Mouse (Mus musculus): ENCODE data around the gene Vps29. TPM values are rescaled to one million over a fixed set of nuclear protein-coding genes. Genes with fewer than 3 reads are reported as not detected.

Vps29 gene
- polyA plus RNA-seq, 2 experiments: 106 to 212 TPM

DNA sequence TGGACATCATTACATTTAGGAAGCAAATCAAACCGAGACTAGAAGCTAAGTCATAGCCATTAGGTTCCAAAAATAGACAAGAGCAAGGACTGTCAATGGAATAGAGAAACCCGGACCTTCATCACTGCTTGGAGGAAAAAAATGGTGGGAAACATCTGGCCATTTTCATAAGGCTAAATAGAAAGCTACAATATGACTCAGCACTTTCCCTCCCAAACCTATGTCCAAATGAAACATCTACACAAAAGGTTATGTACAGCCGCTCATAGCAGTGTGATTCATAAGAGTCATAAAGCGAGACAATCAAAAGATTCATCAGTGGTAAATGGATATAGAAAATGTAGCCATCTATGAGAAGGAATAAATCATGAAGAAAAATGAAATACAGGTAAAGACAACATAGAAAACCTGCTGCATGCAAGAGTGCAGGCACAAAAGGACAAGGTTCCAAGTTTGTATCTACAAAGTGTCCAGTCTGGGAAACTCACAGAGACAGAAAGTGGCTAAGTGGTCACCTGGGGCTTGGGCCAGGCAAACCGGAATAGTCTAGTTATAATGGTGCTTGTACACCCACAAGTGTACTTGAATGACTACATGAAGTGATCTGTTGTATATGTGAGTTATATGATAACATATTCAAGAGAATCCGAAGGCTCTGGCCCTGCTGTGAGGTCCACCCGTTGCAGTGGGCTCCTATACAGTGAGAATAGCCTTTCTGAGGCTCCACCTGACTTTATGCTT lies 17.4 kb upstream of the Vps29 start:
- TF ChIP-seq POLR2A (IDR thresholded peaks at IDR 0.05; ENCODE audit: borderline replicate concordance, extremely low read depth, insufficient read depth, insufficient read length): no peak
- Histone ChIP-seq H3K27ac (replicated peaks; ENCODE audit: low read depth, low read length) (no peak overlapping the region), H3K4me1 (ENCODE audit: control insufficient read depth, insufficient read depth, low read length) (no peaks in the 10 kb centered on the region), H3K27me3 (ENCODE audit: control insufficient read depth, insufficient read depth, low read length) (no peaks in the 10 kb centered on the region), H3K4me2 (replicated peaks; ENCODE audit: low read depth, low read length, severe bottlenecking) (no peak overlapping the region), H3K9ac (ENCODE audit: low read depth, low read length, severe bottlenecking) (no peak overlapping the region), H3K9me3 (ENCODE audit: control insufficient read depth, low read length) (no peaks in the 10 kb centered on the region), H3K36me3 (ENCODE audit: control insufficient read depth, insufficient read depth, low read length) (0 out of 2 replicates have a peak, but pooled peaks cover 2% of the 10 kb centered on the region), H3K4me3 (replicated peaks; ENCODE audit: low read length) (no peak overlapping the region)
- ATAC-seq (ENCODE audit: low FRiP score, low read depth): no peak
- DNase-seq (ENCODE audit: low spot score): no peak
- WGBS: 90% methylated on average over 7 of the region's 7 CpGs

DNA sequence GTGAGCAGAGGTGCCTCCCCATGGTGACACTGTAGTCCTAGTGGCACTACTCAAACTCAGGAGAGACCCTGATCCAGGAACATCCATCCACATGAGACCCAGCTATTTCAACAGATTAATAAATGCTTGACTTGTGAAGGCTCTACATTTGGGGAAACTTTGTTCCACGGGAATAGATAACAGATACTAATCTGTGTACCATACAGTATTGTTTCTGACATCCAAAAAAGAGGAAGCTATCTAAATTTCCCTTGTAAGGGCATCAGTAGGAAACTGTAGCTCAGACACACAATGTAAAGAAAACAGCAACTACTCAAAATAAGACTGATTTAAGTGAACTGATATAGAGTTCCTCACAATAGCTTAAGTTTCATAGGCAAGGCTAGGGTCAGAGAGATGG lies 11.3 kb upstream of the Vps29 start:
- Histone ChIP-seq H3K9me3 (ENCODE audit: control insufficient read depth, low read length) (no peaks in the 10 kb centered on the region), H3K27ac (replicated peaks; ENCODE audit: low read depth, low read length) (no peak overlapping the region), H3K9ac (ENCODE audit: low read depth, low read length, severe bottlenecking) (no peak overlapping the region), H3K36me3 (ENCODE audit: control insufficient read depth, insufficient read depth, low read length) (no peaks in the 10 kb centered on the region), H3K4me2 (replicated peaks; ENCODE audit: low read depth, low read length, severe bottlenecking) (no peak overlapping the region), H3K4me3 (replicated peaks; ENCODE audit: low read length) (no peak overlapping the region), H3K4me1 (ENCODE audit: control insufficient read depth, insufficient read depth, low read length) (no peaks in the 10 kb centered on the region), H3K27me3 (ENCODE audit: control insufficient read depth, insufficient read depth, low read length) (no peaks in the 10 kb centered on the region)
- no peak for ATAC-seq (ENCODE audit: low FRiP score, low read depth)
- no peak for DNase-seq (ENCODE audit: low spot score)
- 69% methylated on average over 1 of the region's 1 CpGs for WGBS
- TF ChIP-seq POLR2A (IDR thresholded peaks at IDR 0.05; ENCODE audit: borderline replicate concordance, extremely low read depth, insufficient read depth, insufficient read length): no peak

DNA sequence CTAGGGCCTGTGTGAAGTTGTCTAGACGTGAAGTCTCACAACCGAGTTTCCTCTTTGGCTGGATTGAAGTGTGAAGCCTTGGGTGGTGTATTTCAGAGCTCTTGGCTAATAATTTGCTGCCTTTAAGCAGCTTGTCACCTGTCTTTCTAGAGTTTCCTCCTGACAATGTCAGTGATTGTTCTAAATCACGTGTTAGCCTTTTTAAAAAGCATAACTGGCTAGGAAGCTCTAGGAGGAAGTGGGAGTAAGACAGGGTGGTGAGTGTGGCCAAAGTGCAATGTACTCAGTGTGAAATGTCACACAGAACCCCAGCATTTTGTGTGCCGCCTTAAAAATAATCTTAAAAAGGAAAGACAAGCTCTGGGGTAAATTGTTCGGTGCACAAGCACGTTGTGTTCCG lies 10.4 kb upstream of the Vps29 start:
- Histone ChIP-seq H3K9ac (ENCODE audit: low read depth, low read length, severe bottlenecking) (no peak overlapping the region), H3K9me3 (ENCODE audit: control insufficient read depth, low read length) (no peaks in the 10 kb centered on the region), H3K4me2 (replicated peaks; ENCODE audit: low read depth, low read length, severe bottlenecking) (no peak overlapping the region), H3K27ac (replicated peaks; ENCODE audit: low read depth, low read length) (no peak overlapping the region), H3K4me1 (ENCODE audit: control insufficient read depth, insufficient read depth, low read length) (no peaks in the 10 kb centered on the region), H3K36me3 (ENCODE audit: control insufficient read depth, insufficient read depth, low read length) (no peaks in the 10 kb centered on the region), H3K27me3 (ENCODE audit: control insufficient read depth, insufficient read depth, low read length) (no peaks in the 10 kb centered on the region), H3K4me3 (replicated peaks; ENCODE audit: low read length) (no peak overlapping the region)
- no peak for ATAC-seq (ENCODE audit: low FRiP score, low read depth)
- WGBS: 58% methylated on average over 7 of the region's 7 CpGs
- no peak for TF ChIP-seq POLR2A (IDR thresholded peaks at IDR 0.05; ENCODE audit: borderline replicate concordance, extremely low read depth, insufficient read depth, insufficient read length)
- no peak for DNase-seq (ENCODE audit: low spot score)

DNA sequence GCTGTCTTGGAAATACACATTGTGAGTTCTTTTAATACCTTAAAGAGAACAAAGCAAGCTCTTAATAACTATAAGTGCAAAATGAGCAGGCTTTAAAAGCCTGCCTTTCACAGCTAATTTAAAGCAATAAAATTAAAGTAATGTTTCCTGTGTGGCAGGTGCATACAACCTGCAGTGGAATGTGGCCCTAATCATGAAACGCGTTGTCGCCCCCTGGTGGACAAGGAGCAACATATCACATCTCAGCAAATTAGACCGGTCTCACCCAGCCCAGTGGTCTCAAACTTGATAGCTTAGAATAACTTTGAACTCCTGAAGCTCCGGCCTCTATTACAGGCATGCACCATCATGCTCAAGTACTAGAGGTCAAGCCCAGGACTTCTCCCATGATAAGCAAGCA lies 9.9 kb upstream of the Vps29 start:
- Histone ChIP-seq H3K4me1 (ENCODE audit: control insufficient read depth, insufficient read depth, low read length) (no peaks in the 10 kb centered on the region), H3K27me3 (ENCODE audit: control insufficient read depth, insufficient read depth, low read length) (no peaks in the 10 kb centered on the region), H3K36me3 (ENCODE audit: control insufficient read depth, insufficient read depth, low read length) (no peaks in the 10 kb centered on the region), H3K9me3 (ENCODE audit: control insufficient read depth, low read length) (no peaks in the 10 kb centered on the region), H3K27ac (replicated peaks; ENCODE audit: low read depth, low read length) (no peak overlapping the region), H3K9ac (ENCODE audit: low read depth, low read length, severe bottlenecking) (no peak overlapping the region), H3K4me2 (replicated peaks; ENCODE audit: low read depth, low read length, severe bottlenecking) (no peak overlapping the region), H3K4me3 (replicated peaks; ENCODE audit: low read length) (no peak overlapping the region)
- 11% methylated on average over 5 of the region's 5 CpGs for WGBS
- ATAC-seq (ENCODE audit: low FRiP score, low read depth): 0 out of 2 replicates have a peak, but pooled peaks have one; percentile 60
- DNase-seq (ENCODE audit: low spot score): peak; percentile 67
- TF ChIP-seq POLR2A (IDR thresholded peaks at IDR 0.05; ENCODE audit: borderline replicate concordance, extremely low read depth, insufficient read depth, insufficient read length): no peak

DNA sequence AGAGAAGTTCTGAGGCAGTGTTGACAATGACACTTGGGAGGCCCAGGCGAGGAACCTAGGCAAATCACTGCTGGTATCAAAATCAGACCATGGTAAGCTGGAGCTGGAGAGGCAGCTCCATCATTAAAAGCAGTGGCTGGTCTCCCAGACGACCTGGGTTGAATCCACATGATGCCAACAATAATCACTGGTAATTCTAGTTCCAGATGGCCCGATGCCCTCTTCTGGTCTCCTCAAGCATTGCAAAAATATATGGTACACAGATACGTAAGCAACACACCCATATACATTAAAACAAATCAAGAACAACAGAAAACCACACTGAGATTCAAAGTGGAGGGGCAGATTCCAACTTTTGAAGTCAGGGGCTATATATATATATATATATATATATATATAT lies 8.4 kb upstream of the Vps29 start:
- no peak overlapping the region for H3K4me3 ChIP-seq (replicated peaks; ENCODE audit: low read length)
- no peaks in the 10 kb centered on the region for H3K9me3 ChIP-seq (ENCODE audit: control insufficient read depth, low read length)
- H3K9ac ChIP-seq (ENCODE audit: low read depth, low read length, severe bottlenecking): no peak overlapping the region
- TF ChIP-seq POLR2A (IDR thresholded peaks at IDR 0.05; ENCODE audit: borderline replicate concordance, extremely low read depth, insufficient read depth, insufficient read length): no peak
- no peaks in the 10 kb centered on the region for H3K36me3 ChIP-seq (ENCODE audit: control insufficient read depth, insufficient read depth, low read length)
- H3K4me1 ChIP-seq (ENCODE audit: control insufficient read depth, insufficient read depth, low read length): no peaks in the 10 kb centered on the region
- DNase-seq (ENCODE audit: low spot score) (no peak), ATAC-seq (ENCODE audit: low FRiP score, low read depth) (no peak)
- H3K4me2 ChIP-seq (replicated peaks; ENCODE audit: low read depth, low read length, severe bottlenecking): no peak overlapping the region
- H3K27ac ChIP-seq (replicated peaks; ENCODE audit: low read depth, low read length): no peak overlapping the region
- no peaks in the 10 kb centered on the region for H3K27me3 ChIP-seq (ENCODE audit: control insufficient read depth, insufficient read depth, low read length)
- WGBS: 74% methylated on average over 4 of the region's 4 CpGs
